Mouse (Mus musculus) spleen, adult 2 months (tissue): ENCODE measurements around the gene Tns1. TPM values are rescaled to one million over a fixed set of nuclear protein-coding genes. Genes with fewer than 3 reads are reported as not detected.

Source experiments
- DNase-seq, 2 experiments: peaks; one replicate each; pipeline versions ENCODE4 v3.0.0 to v3.0.0-alpha.2; 2012 to 2021; ENCODE audit warnings: low spot score in 2 of 2, low read depth in 1 of 2
- H3K27ac ChIP-seq: fragments of 200-500 bp; 2 replicates; pipeline ENCODE4 v1.5.1; 2012; ENCODE audit warnings: low read length, inconsistent platforms; ENCODE audit not compliant: insufficient read depth
- H3K27me3 ChIP-seq: fragments of 200-500 bp; 2 replicates; pipeline ENCODE4 v1.6.1; 2012; ENCODE audit warnings: mild to moderate bottlenecking, moderate library complexity, low read length, inconsistent platforms; ENCODE audit not compliant: control insufficient read depth, insufficient read depth
- H3K36me3 ChIP-seq: fragments of 200-500 bp; 2 replicates; pipeline ENCODE4 v1.6.1; 2012; ENCODE audit warnings: mild to moderate bottlenecking, low read length, inconsistent platforms; ENCODE audit not compliant: control insufficient read depth, insufficient read depth
- H3K4me1 ChIP-seq: fragments of 200-500 bp; 2 replicates; pipeline ENCODE4 v1.6.1; 2011; ENCODE audit warnings: inconsistent platforms; ENCODE audit not compliant: control insufficient read depth, insufficient read depth, insufficient read length
- H3K4me3 ChIP-seq: fragments of 200-500 bp; 2 replicates; pipeline ENCODE4 v1.5.1; 2011; ENCODE audit warnings: mild to moderate bottlenecking, inconsistent platforms; ENCODE audit not compliant: insufficient read depth, insufficient read length; ENCODE audit errors: extremely low read depth
- CTCF ChIP-seq: fragments of 200-500 bp; IDR thresholded peaks from 2 replicates; pipeline ENCODE4 v1.5.1; 2011; ENCODE audit warnings: mild to moderate bottlenecking, inconsistent platforms; ENCODE audit not compliant: insufficient read depth, insufficient read length, insufficient replicate concordance; ENCODE audit errors: extremely low read depth
- POLR2A ChIP-seq: fragments of 200-500 bp; IDR thresholded peaks from 2 replicates; pipeline ENCODE4 v1.6.1; 2011; ENCODE audit warnings: low read depth, low read length, inconsistent platforms
- WGBS: fragments of 180-500 bp; shearing (Covaris S2); methylation state at CpG from one replicate; pipeline ENCODE4 v1.1.7; 2018; 5-methylcytosine and 5-hydroxymethylcytosine counted together
- polyA plus RNA-seq: library from polyadenylated mRNA; depleted of rRNA; stranded (reverse); fragments of >200 nt; gene quantifications from 2 replicates; pipeline ENCODE4 v1.2.3, GENCODE M21; 2012

Tns1 gene
- polyA plus RNA-seq, 1 experiment, result 80.4 TPM

DNA sequence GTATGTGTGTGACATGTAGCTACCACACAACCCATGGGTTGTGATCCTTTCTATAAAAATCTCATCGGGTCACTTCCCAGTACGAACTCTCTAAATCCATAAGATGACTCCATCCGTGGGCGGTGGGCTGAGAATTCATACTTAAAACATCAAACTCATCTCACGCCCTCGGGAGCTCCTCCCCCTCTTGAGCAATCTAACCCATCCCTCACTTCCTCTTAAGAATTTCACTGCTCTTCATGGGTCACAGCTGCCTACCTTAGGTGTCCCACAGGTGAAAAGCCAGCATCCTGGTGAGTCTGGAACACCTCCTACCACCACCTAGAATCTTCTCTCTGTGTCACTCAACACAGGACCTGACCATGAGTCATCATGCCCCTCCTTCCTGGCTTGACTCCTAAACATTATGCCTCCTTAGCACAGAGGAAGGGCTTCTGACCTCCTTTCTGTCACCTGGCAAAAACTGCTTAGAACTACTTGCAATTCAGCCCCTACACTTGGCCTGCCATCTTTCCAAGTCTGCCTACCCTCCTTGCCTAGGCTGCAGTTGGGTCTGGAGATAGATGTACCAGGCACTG, 31.3 kb upstream of the Tns1 start:
- no peak for DNase-seq
- H3K36me3 ChIP-seq, result no peaks in the 10 kb centered on the region
- H3K27me3 ChIP-seq, result no peaks in the 10 kb centered on the region
- H3K4me3 ChIP-seq, result no peak overlapping the region
- 44% methylated on average over 6 of the region's 6 CpGs for WGBS
- TF ChIP-seq POLR2A, result no peak
- no peak for TF ChIP-seq CTCF
- H3K27ac ChIP-seq, result no peak overlapping the region
- H3K4me1 ChIP-seq, result no peaks in the 10 kb centered on the region

GRCm38 (mm10) chr1:74153461-74154184, 29.4 kb upstream of the Tns1 start, which contains the start of gene Cxcr2:
Gene Cxcr2 (plus strand): TSS chr1:74153989.
- Histone ChIP-seq H3K36me3 (no peaks in the 10 kb centered on the region), H3K27me3 (no peaks in the 10 kb centered on the region), H3K4me3 (no peak within 1 kb of the TSS), H3K4me1 (no peaks in the 10 kb centered on the region), H3K27ac (no peak within 1 kb of the TSS)
- WGBS, result 49% methylated on average over 8 of the region's 8 CpGs
- TF ChIP-seq POLR2A, result no peak
- no peak for TF ChIP-seq CTCF
- no peak for DNase-seq

GRCm38 (mm10) chr1:74151091-74151490, 26.8 kb upstream of the Tns1 start:
- Histone ChIP-seq H3K27me3 (no peaks in the 10 kb centered on the region), H3K36me3 (no peaks in the 10 kb centered on the region), H3K4me3 (no peak overlapping the region), H3K27ac (no peak overlapping the region), H3K4me1 (no peaks in the 10 kb centered on the region)
- no peak for TF ChIP-seq POLR2A
- no peak for TF ChIP-seq CTCF
- DNase-seq, result no peak
- 44% methylated on average over 3 of the region's 3 CpGs for WGBS

DNA sequence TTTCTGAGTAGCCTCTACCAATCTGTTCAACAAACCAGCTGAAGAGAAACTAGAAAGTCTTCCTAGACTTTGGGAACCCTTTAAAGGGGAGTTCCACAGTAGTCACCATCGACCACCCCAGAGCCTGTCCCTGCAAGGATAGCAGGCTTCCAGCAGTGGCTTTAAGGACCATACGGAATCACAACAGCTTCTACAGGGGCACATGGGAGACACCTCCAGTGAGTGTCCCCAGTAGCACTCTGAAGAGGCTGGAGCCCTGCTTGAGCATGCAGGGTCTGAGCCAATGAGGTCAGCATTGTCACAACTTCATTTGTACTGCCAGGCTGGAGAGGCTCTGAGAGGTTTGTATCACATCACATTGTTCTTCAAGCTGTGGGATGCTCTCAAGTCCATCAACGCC, 25.9 kb upstream of the Tns1 start:
- no peak for DNase-seq
- TF ChIP-seq CTCF (no peak), POLR2A (no peak)
- WGBS, result 83% methylated on average over 3 of the region's 3 CpGs
- H3K36me3 ChIP-seq, result no peaks in the 10 kb centered on the region
- no peaks in the 10 kb centered on the region for H3K27me3 ChIP-seq
- no peak overlapping the region for H3K4me3 ChIP-seq
- no peak overlapping the region for H3K27ac ChIP-seq
- no peaks in the 10 kb centered on the region for H3K4me1 ChIP-seq

DNA sequence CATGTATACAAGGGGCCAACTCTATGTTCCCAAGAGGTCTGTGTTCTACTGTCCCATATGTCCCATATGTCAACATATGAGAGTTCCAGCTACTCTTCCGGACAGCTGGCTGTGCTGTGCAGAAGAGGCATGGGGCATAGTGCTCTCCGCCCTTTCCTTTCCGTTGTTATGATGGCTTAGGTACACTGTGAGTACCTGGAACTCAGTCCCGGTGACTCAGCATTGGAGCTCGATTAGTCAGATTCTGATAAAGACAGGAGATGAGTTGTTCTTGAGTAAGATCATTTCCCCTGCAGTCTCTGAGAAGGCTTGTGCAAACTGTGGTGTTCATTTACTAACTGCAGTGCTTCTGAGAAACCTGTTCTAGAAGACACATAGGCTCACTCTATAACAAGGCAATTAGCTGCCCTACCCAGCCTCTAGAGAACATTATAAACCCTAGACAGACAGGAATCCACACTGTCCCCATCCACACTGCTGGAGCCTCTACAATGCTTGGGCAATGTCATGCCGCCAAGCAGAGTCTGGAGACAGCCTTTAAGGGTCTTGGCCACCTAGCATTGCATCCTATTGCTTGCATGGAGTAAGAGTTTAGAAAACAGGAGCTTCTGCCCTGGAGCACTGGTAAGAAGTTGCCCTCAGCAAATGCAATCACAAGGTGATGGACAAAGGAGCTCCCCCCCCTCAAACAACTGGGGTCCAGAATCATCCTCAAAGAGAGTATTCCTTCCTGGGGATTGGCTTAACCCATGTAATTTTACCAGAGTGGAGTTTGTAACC, 25.0 kb upstream of the Tns1 start:
- Histone ChIP-seq H3K36me3 (no peaks in the 10 kb centered on the region), H3K27me3 (no peaks in the 10 kb centered on the region), H3K4me3 (no peak overlapping the region), H3K4me1 (no peaks in the 10 kb centered on the region), H3K27ac (no peak overlapping the region)
- WGBS, result 77% methylated on average over 6 of the region's 6 CpGs
- TF ChIP-seq POLR2A (no peak), CTCF (no peak)
- DNase-seq, result no peak

- Histone ChIP-seq H3K36me3 (no peaks in the 10 kb centered on the region), H3K27ac (no peak overlapping the region), H3K27me3 (no peaks in the 10 kb centered on the region), H3K4me3 (no peak overlapping the region), H3K4me1 (no peaks in the 10 kb centered on the region)
- no peak for TF ChIP-seq POLR2A
- TF ChIP-seq CTCF, result no peak
- no peak for DNase-seq
- 96% methylated on average over 8 of the region's 8 CpGs for WGBS
These were observed 17.5 kb upstream of the Tns1 start for GRCm38 (mm10) chr1:74141781-74142180.

- WGBS, result 46% methylated on average over 3 of the region's 3 CpGs
- H3K4me1 ChIP-seq, result no peaks in the 10 kb centered on the region
- DNase-seq, result no peak
- no peak overlapping the region for H3K4me3 ChIP-seq
- no peak for TF ChIP-seq CTCF
- TF ChIP-seq POLR2A, result no peak
- H3K36me3 ChIP-seq, result no peaks in the 10 kb centered on the region
- no peak overlapping the region for H3K27ac ChIP-seq
- H3K27me3 ChIP-seq, result no peaks in the 10 kb centered on the region
These were observed 15.2 kb upstream of the Tns1 start for GRCm38 (mm10) chr1:74139415-74139814.
